Mouse (Mus musculus): ENCODE measurements around the gene Sfpq. TPM values are rescaled to one million over a fixed set of nuclear protein-coding genes. Genes with fewer than 3 reads are reported as not detected.
"Not testable (repeated sequence)": the region's sequence is repeated elsewhere in the genome, so short reads cannot be mapped to it uniquely, and the experiment has no call there.

Gene Sfpq
- total RNA-seq (2021): 10 to 100 TPM; 72.2 to 75.5 TPM
- polyA plus RNA-seq (2012; rRNA removed): 16.7 and 32.7 TPM in 2 replicates
- long read RNA-seq, transcript Sfpq-201 (10 exons, 3,465 nt): major isoform, 16 of 24 reads
- long read RNA-seq, partial matches to known transcripts: 3 of 24 reads
- long read RNA-seq, other reads (novel, unspliced or antisense): 5 of 24 reads

GRCm38 (mm10) chr4:127021151-127021945 lies at the start of gene Sfpq:
Gene Sfpq, plus strand, starts transcription at chr4:127021324.
- H3K27me3 ChIP-seq (ENCODE audit: control insufficient read depth, insufficient read depth, low read length): no peaks in the 10 kb centered on the region
- peaks cover 6% of the 10 kb centered on the region for H3K4me1 ChIP-seq (ENCODE audit: control insufficient read depth, insufficient read depth, low read length)
- peaks cover 8% of the 10 kb centered on the region for H3K79me2 ChIP-seq (replicated peaks; ENCODE audit: control insufficient read depth, insufficient read depth, low read length)
- peak within 1 kb of the TSS; percentile 98 for H3K27ac ChIP-seq
- WGBS: 1% methylated on average over 73 of the region's 87 CpGs
- TF ChIP-seq EP300 (IDR thresholded peaks at IDR 0.05; ENCODE audit: insufficient read depth, low read depth, low read length) (peak; percentile 67; the same call in 1 of the 2 replicates), POLR2A (IDR thresholded peaks at IDR 0.05; ENCODE audit: insufficient read depth, low read depth, low read length) (peak; percentile 99), CTCF (IDR thresholded peaks at IDR 0.05) (no peak)
- intact Hi-C loops (cut with DNase I): loop anchor here (5.0 kb wide), 2 partner anchors 41 to 54 kb away; partner anchors contain the start of genes Zmym1 and Zmym4
- DNase-seq: peak; percentile 97 to 99
- peaks cover 33% of the 10 kb centered on the region for H3K36me3 ChIP-seq (ENCODE audit: control insufficient read depth, insufficient read depth, low read length)
- H3K9ac ChIP-seq (ENCODE audit: low read depth, low read length): peak within 1 kb of the TSS; percentile 97
- H3K4me3 ChIP-seq: peak within 1 kb of the TSS; percentile 95

- Histone ChIP-seq H3K79me2 (replicated peaks; ENCODE audit: control insufficient read depth, insufficient read depth, low read length) (no peaks in the 10 kb centered on the region), H3K4me1 (ENCODE audit: control insufficient read depth, insufficient read depth, low read length) (no peaks in the 10 kb centered on the region), H3K27me3 (ENCODE audit: control insufficient read depth, insufficient read depth, low read length) (no peaks in the 10 kb centered on the region), H3K27ac (no peak overlapping the region), H3K36me3 (ENCODE audit: control insufficient read depth, insufficient read depth, low read length) (no peaks in the 10 kb centered on the region), H3K4me3 (no peak overlapping the region), H3K9ac (ENCODE audit: low read depth, low read length) (no peak overlapping the region)
- peak in 1 of 2 experiments; percentile 24 for DNase-seq
- intact Hi-C loops (cut with DNase I): no loop called here
- TF ChIP-seq CTCF (IDR thresholded peaks at IDR 0.05) (peak; percentile 68), EP300 (IDR thresholded peaks at IDR 0.05; ENCODE audit: insufficient read depth, low read depth, low read length) (no peak)
Observed at GRCm38 (mm10) chr4:126977467-126977866, 43.7 kb upstream of the Sfpq start.

- H3K36me3 ChIP-seq (ENCODE audit: control insufficient read depth, insufficient read depth, low read length): no peaks in the 10 kb centered on the region
- intact Hi-C loops (cut with DNase I): no loop called here
- DNase-seq: no peak
- no peaks in the 10 kb centered on the region for H3K4me1 ChIP-seq (ENCODE audit: control insufficient read depth, insufficient read depth, low read length)
- no peak overlapping the region for H3K27ac ChIP-seq
- TF ChIP-seq CTCF (IDR thresholded peaks at IDR 0.05) (no peak), POLR2A (IDR thresholded peaks at IDR 0.05; ENCODE audit: insufficient read depth, low read depth, low read length) (no peak), EP300 (IDR thresholded peaks at IDR 0.05; ENCODE audit: insufficient read depth, low read depth, low read length) (no peak)
- no peaks in the 10 kb centered on the region for H3K79me2 ChIP-seq (replicated peaks; ENCODE audit: control insufficient read depth, insufficient read depth, low read length)
- no peak overlapping the region for H3K9ac ChIP-seq (ENCODE audit: low read depth, low read length)
- WGBS: 69% methylated on average over 3 of the region's 3 CpGs
- no peaks in the 10 kb centered on the region for H3K27me3 ChIP-seq (ENCODE audit: control insufficient read depth, insufficient read depth, low read length)
- H3K4me3 ChIP-seq: no peak overlapping the region
Observed at GRCm38 (mm10) chr4:126978706-126979105, 42.4 kb upstream of the Sfpq start.

GRCm38 (mm10) chr4:126983321-126983720 lies 37.8 kb upstream of the Sfpq start:
- H3K79me2 ChIP-seq (replicated peaks; ENCODE audit: control insufficient read depth, insufficient read depth, low read length): no peaks in the 10 kb centered on the region
- no peak for DNase-seq
- 50% methylated on average over 3 of the region's 3 CpGs for WGBS
- no peak overlapping the region for H3K9ac ChIP-seq (ENCODE audit: low read depth, low read length)
- intact Hi-C loops (cut with DNase I): no loop called here
- no peak overlapping the region for H3K27ac ChIP-seq
- H3K27me3 ChIP-seq (ENCODE audit: control insufficient read depth, insufficient read depth, low read length): no peaks in the 10 kb centered on the region
- no peaks in the 10 kb centered on the region for H3K36me3 ChIP-seq (ENCODE audit: control insufficient read depth, insufficient read depth, low read length)
- H3K4me1 ChIP-seq (ENCODE audit: control insufficient read depth, insufficient read depth, low read length): no peaks in the 10 kb centered on the region
- TF ChIP-seq POLR2A (IDR thresholded peaks at IDR 0.05; ENCODE audit: insufficient read depth, low read depth, low read length) (no peak), EP300 (IDR thresholded peaks at IDR 0.05; ENCODE audit: insufficient read depth, low read depth, low read length) (no peak), CTCF (IDR thresholded peaks at IDR 0.05) (no peak)
- no peak overlapping the region for H3K4me3 ChIP-seq

GRCm38 (mm10) chr4:126983736-126984525 lies 37.2 kb upstream of the Sfpq start:
- H3K79me2 ChIP-seq (replicated peaks; ENCODE audit: control insufficient read depth, insufficient read depth, low read length); H3K4me3 ChIP-seq; H3K9ac ChIP-seq (ENCODE audit: low read depth, low read length); DNase-seq; intact Hi-C loops (cut with DNase I); H3K27ac ChIP-seq; H3K27me3 ChIP-seq (ENCODE audit: control insufficient read depth, insufficient read depth, low read length); H3K36me3 ChIP-seq (ENCODE audit: control insufficient read depth, insufficient read depth, low read length); H3K4me1 ChIP-seq (ENCODE audit: control insufficient read depth, insufficient read depth, low read length): not testable (repeated sequence)
- WGBS: 87% methylated on average over 12 of the region's 13 CpGs

GRCm38 (mm10) chr4:126986768-126987167 lies 34.4 kb upstream of the Sfpq start:
- no peaks in the 10 kb centered on the region for H3K79me2 ChIP-seq (replicated peaks; ENCODE audit: control insufficient read depth, insufficient read depth, low read length)
- H3K4me1 ChIP-seq (ENCODE audit: control insufficient read depth, insufficient read depth, low read length): no peaks in the 10 kb centered on the region
- 78% methylated on average over 5 of the region's 5 CpGs for WGBS
- no peak overlapping the region for H3K27ac ChIP-seq
- no peaks in the 10 kb centered on the region for H3K36me3 ChIP-seq (ENCODE audit: control insufficient read depth, insufficient read depth, low read length)
- no peaks in the 10 kb centered on the region for H3K27me3 ChIP-seq (ENCODE audit: control insufficient read depth, insufficient read depth, low read length)
- no peak overlapping the region for H3K9ac ChIP-seq (ENCODE audit: low read depth, low read length)
- intact Hi-C loops (cut with DNase I): no loop called here
- DNase-seq: no peak
- TF ChIP-seq CTCF (IDR thresholded peaks at IDR 0.05) (peak; percentile 36), EP300 (IDR thresholded peaks at IDR 0.05; ENCODE audit: insufficient read depth, low read depth, low read length) (no peak)
- H3K4me3 ChIP-seq: no peak overlapping the region

Measured in heart, adult 2 months (tissue).